Mouse (Mus musculus): ENCODE results near the gene Arid4a. TPM values are rescaled to one million over a fixed set of nuclear protein-coding genes. Genes with fewer than 3 reads are reported as not detected.

The Arid4a gene
- polyA plus RNA-seq, 1 experiment from 2014 or later = 41.2 TPM

GRCm38 (mm10) chr12:71046501-71046900 lies 30.7 kb downstream of the Arid4a start:
- no peak overlapping the region for H3K4me3 ChIP-seq
- 0 out of 2 replicates have a peak overlapping the region, but pooled peaks have one; percentile 93 for H3K27ac ChIP-seq
- no peak overlapping the region for H3K9ac ChIP-seq
- 98% methylated on average over 4 of the region's 4 CpGs for WGBS
- H3K27me3 ChIP-seq = no peaks in the 10 kb centered on the region
- no peak overlapping the region for H3K4me2 ChIP-seq
- H3K36me3 ChIP-seq = peaks cover 28% of the 10 kb centered on the region
- no peaks in the 10 kb centered on the region for H3K9me3 ChIP-seq
- peaks cover 25% of the 10 kb centered on the region for H3K4me1 ChIP-seq (replicated peaks)
- no peak for ATAC-seq (ENCODE audit: low FRiP score)

- 40% methylated on average over 8 of the region's 8 CpGs for WGBS
- Histone ChIP-seq H3K9me3 (no peaks in the 10 kb centered on the region), H3K4me3 (peak overlapping the region; percentile 47), H3K4me2 (peak overlapping the region; percentile 72), H3K4me1 (replicated peaks) (peaks cover 34% of the 10 kb centered on the region), H3K9ac (peak overlapping the region; percentile 76), H3K27ac (peak overlapping the region; percentile 93), H3K27me3 (no peaks in the 10 kb centered on the region), H3K36me3 (peaks cover 18% of the 10 kb centered on the region)
- ATAC-seq (ENCODE audit: low FRiP score) = peak; percentile 78
Measured at GRCm38 (mm10) chr12:71047473-71048078, 31.8 kb downstream of the Arid4a start.

GRCm38 (mm10) chr12:71048117-71048516 lies 32.3 kb downstream of the Arid4a start:
- peak overlapping the region; percentile 47 for H3K4me3 ChIP-seq
- H3K9me3 ChIP-seq = no peaks in the 10 kb centered on the region
- H3K27ac ChIP-seq = peak overlapping the region; percentile 93
- peak overlapping the region; percentile 72 for H3K4me2 ChIP-seq
- H3K4me1 ChIP-seq (replicated peaks) = peaks cover 39% of the 10 kb centered on the region
- H3K36me3 ChIP-seq = peaks cover 16% of the 10 kb centered on the region
- peak overlapping the region; percentile 76 for H3K9ac ChIP-seq
- ATAC-seq (ENCODE audit: low FRiP score) = peak; percentile 87
- H3K27me3 ChIP-seq = no peaks in the 10 kb centered on the region
- 7% methylated on average over 7 of the region's 7 CpGs for WGBS

- ATAC-seq (ENCODE audit: low FRiP score) = no peak
- 58% methylated on average over 1 of the region's 1 CpGs for WGBS
- Histone ChIP-seq H3K27ac (peak overlapping the region; percentile 93), H3K4me3 (peak overlapping the region; percentile 47), H3K4me1 (replicated peaks) (peaks cover 39% of the 10 kb centered on the region), H3K9ac (peak overlapping the region; percentile 76), H3K4me2 (peak overlapping the region; percentile 72), H3K36me3 (peaks cover 13% of the 10 kb centered on the region), H3K9me3 (no peaks in the 10 kb centered on the region), H3K27me3 (no peaks in the 10 kb centered on the region)
Measured at GRCm38 (mm10) chr12:71048561-71048960, 32.8 kb downstream of the Arid4a start.

- ATAC-seq (ENCODE audit: low FRiP score) = peak; percentile 33; the same call in 1 of the 2 replicates
- peak overlapping the region; percentile 93 for H3K27ac ChIP-seq
- peaks cover 39% of the 10 kb centered on the region for H3K4me1 ChIP-seq (replicated peaks)
- H3K9me3 ChIP-seq = no peaks in the 10 kb centered on the region
- H3K27me3 ChIP-seq = no peaks in the 10 kb centered on the region
- 82% methylated on average over 10 of the region's 10 CpGs for WGBS
- H3K4me3 ChIP-seq = peak overlapping the region; percentile 47
- peak overlapping the region; percentile 72 for H3K9ac ChIP-seq
- peaks cover 14% of the 10 kb centered on the region for H3K36me3 ChIP-seq
- H3K4me2 ChIP-seq = peak overlapping the region; percentile 72
Measured at GRCm38 (mm10) chr12:71049596-71050265, 33.9 kb downstream of the Arid4a start.

- peak overlapping the region; percentile 27; the same call in 1 of the 2 replicates for H3K4me2 ChIP-seq
Measured at GRCm38 (mm10) chr12:71051079-71051478, 35.3 kb downstream of the Arid4a start.

GRCm38 (mm10) chr12:71052341-71052995 lies 36.7 kb downstream of the Arid4a start:
- H3K27me3 ChIP-seq = no peaks in the 10 kb centered on the region
- H3K9ac ChIP-seq = no peak overlapping the region
- H3K4me2 ChIP-seq = no peak overlapping the region
- H3K4me3 ChIP-seq = no peak overlapping the region
- peaks cover 8% of the 10 kb centered on the region for H3K36me3 ChIP-seq
- H3K9me3 ChIP-seq = no peaks in the 10 kb centered on the region
- WGBS = 91% methylated on average over 7 of the region's 7 CpGs
- H3K27ac ChIP-seq = no peak overlapping the region
- peaks cover 33% of the 10 kb centered on the region for H3K4me1 ChIP-seq (replicated peaks)
- ATAC-seq (ENCODE audit: low FRiP score) = no peak

More at GRCm38 (mm10) chr12:71051079-71051478, 35.3 kb downstream of the Arid4a start:
- H3K27me3 ChIP-seq = no peaks in the 10 kb centered on the region
- 77% methylated on average over 3 of the region's 3 CpGs for WGBS
- no peak overlapping the region for H3K4me3 ChIP-seq
- no peaks in the 10 kb centered on the region for H3K9me3 ChIP-seq
- peaks cover 12% of the 10 kb centered on the region for H3K36me3 ChIP-seq
- peaks cover 39% of the 10 kb centered on the region for H3K4me1 ChIP-seq (replicated peaks)
- H3K9ac ChIP-seq = no peak overlapping the region
- no peak overlapping the region for H3K27ac ChIP-seq
- ATAC-seq (ENCODE audit: low FRiP score) = no peak

GRCm38 (mm10) chr12:71053031-71053430 lies 37.2 kb downstream of the Arid4a start:
- no peak overlapping the region for H3K4me2 ChIP-seq
- H3K4me1 ChIP-seq (replicated peaks) = peaks cover 29% of the 10 kb centered on the region
- no peak overlapping the region for H3K27ac ChIP-seq
- H3K9me3 ChIP-seq = no peaks in the 10 kb centered on the region
- no peak for ATAC-seq (ENCODE audit: low FRiP score)
- peaks cover 12% of the 10 kb centered on the region for H3K36me3 ChIP-seq
- WGBS = 88% methylated on average over 1 of the region's 1 CpGs
- no peak overlapping the region for H3K4me3 ChIP-seq
- no peak overlapping the region for H3K9ac ChIP-seq
- H3K27me3 ChIP-seq = no peaks in the 10 kb centered on the region

GRCm38 (mm10) chr12:71053486-71053885 lies 37.7 kb downstream of the Arid4a start:
- no peak overlapping the region for H3K4me3 ChIP-seq
- H3K9me3 ChIP-seq = no peaks in the 10 kb centered on the region
- H3K27me3 ChIP-seq = no peaks in the 10 kb centered on the region
- ATAC-seq (ENCODE audit: low FRiP score) = no peak
- peaks cover 29% of the 10 kb centered on the region for H3K4me1 ChIP-seq (replicated peaks)
- no peak overlapping the region for H3K27ac ChIP-seq
- H3K9ac ChIP-seq = no peak overlapping the region
- 87% methylated on average over 1 of the region's 1 CpGs for WGBS
- H3K4me2 ChIP-seq = no peak overlapping the region
- peaks cover 12% of the 10 kb centered on the region for H3K36me3 ChIP-seq

- Histone ChIP-seq H3K27me3 (no peaks in the 10 kb centered on the region), H3K4me2 (no peak overlapping the region), H3K9ac (no peak overlapping the region), H3K4me1 (replicated peaks) (peaks cover 19% of the 10 kb centered on the region), H3K4me3 (no peak overlapping the region), H3K9me3 (no peaks in the 10 kb centered on the region), H3K27ac (no peak overlapping the region), H3K36me3 (peaks cover 20% of the 10 kb centered on the region)
- 92% methylated on average over 3 of the region's 3 CpGs for WGBS
- ATAC-seq (ENCODE audit: low FRiP score) = no peak
Measured at GRCm38 (mm10) chr12:71055537-71055936, 39.7 kb downstream of the Arid4a start.

GRCm38 (mm10) chr12:71059741-71060140 lies 44.0 kb downstream of the Arid4a start:
- no peaks in the 10 kb centered on the region for H3K27me3 ChIP-seq
- no peak overlapping the region for H3K27ac ChIP-seq
- peaks cover 53% of the 10 kb centered on the region for H3K36me3 ChIP-seq
- no peaks in the 10 kb centered on the region for H3K9me3 ChIP-seq
- no peak for ATAC-seq (ENCODE audit: low FRiP score)
- no peak overlapping the region for H3K4me2 ChIP-seq
- no peaks in the 10 kb centered on the region for H3K4me1 ChIP-seq (replicated peaks)
- 98% methylated on average over 7 of the region's 7 CpGs for WGBS
- H3K9ac ChIP-seq = no peak overlapping the region
- H3K4me3 ChIP-seq = no peak overlapping the region

- Histone ChIP-seq H3K36me3 (peaks cover 85% of the 10 kb centered on the region), H3K27ac (no peak overlapping the region), H3K9me3 (no peaks in the 10 kb centered on the region), H3K4me2 (no peak overlapping the region), H3K4me3 (no peak overlapping the region), H3K4me1 (replicated peaks) (no peaks in the 10 kb centered on the region), H3K27me3 (no peaks in the 10 kb centered on the region), H3K9ac (no peak overlapping the region)
- no peak for ATAC-seq (ENCODE audit: low FRiP score)
- 95% methylated on average over 17 of the region's 17 CpGs for WGBS
Measured at GRCm38 (mm10) chr12:71069846-71070245, 54.1 kb downstream of the Arid4a start.

All from hindbrain, embryonic 13.5 days (tissue).